Mouse (Mus musculus) erythroblast, embryonic 14.5 days (primary cell): ENCODE measurements around the gene Fcgrt. TPM values are rescaled to one million over a fixed set of nuclear protein-coding genes. Genes with fewer than 3 reads are reported as not detected.

Source experiments
- H3K27me3 ChIP-seq: 2 replicates; pipeline ENCODE4 v1.6.1; 2012; ENCODE audit warnings: inconsistent platforms; ENCODE audit not compliant: control insufficient read depth
- H3K36me3 ChIP-seq: 2 replicates; pipeline ENCODE4 v1.6.1; 2012; ENCODE audit warnings: mild to moderate bottlenecking, inconsistent platforms; ENCODE audit not compliant: control insufficient read depth
- H3K4me1 ChIP-seq: 2 replicates; pipeline ENCODE4 v1.6.1; 2012; ENCODE audit warnings: inconsistent platforms; ENCODE audit not compliant: control insufficient read depth
- H3K4me3 ChIP-seq: replicated peaks from 2 replicates; pipeline ENCODE3; 2012; ENCODE audit warnings: moderate library complexity, mild to moderate bottlenecking, inconsistent platforms
- H3K9me3 ChIP-seq: 2 replicates; pipeline ENCODE4 v1.6.1; 2012; ENCODE audit warnings: low read length, inconsistent platforms, mixed read lengths; ENCODE audit not compliant: control insufficient read depth
- GATA1 ChIP-seq: IDR thresholded peaks from 2 replicates; pipeline ENCODE4 v1.6.1; 2012; ENCODE audit warnings: low read length, inconsistent platforms, mixed read lengths
- TAL1 ChIP-seq: IDR thresholded peaks from 3 replicates; pipeline ENCODE4 v1.6.1; 2012; ENCODE audit warnings: low read length, inconsistent platforms, mixed read lengths
- polyA plus RNA-seq: library from polyadenylated mRNA; stranded (reverse); fragments of >175 nt; gene quantifications from 2 replicates; pipeline ENCODE4 v1.2.3, GENCODE M21; 2012

Gene Fcgrt
- polyA plus RNA-seq, 1 experiment, result 1.0 TPM

GRCm38 (mm10) chr7:45048001-45048890, 55.4 kb downstream of the Fcgrt start:
- H3K4me3 ChIP-seq, result no peak overlapping the region
- peaks cover 66% of the 10 kb centered on the region for H3K36me3 ChIP-seq
- no peaks in the 10 kb centered on the region for H3K27me3 ChIP-seq
- no peaks in the 10 kb centered on the region for H3K9me3 ChIP-seq
- TF ChIP-seq GATA1 (no peak), TAL1 (no peak)
- H3K4me1 ChIP-seq, result peaks cover 23% of the 10 kb centered on the region

- Histone ChIP-seq H3K36me3 (peaks cover 73% of the 10 kb centered on the region), H3K4me1 (peaks cover 18% of the 10 kb centered on the region)
- TF ChIP-seq GATA1 (no peak), TAL1 (no peak)
Measured at GRCm38 (mm10) chr7:45047491-45047890, 56.2 kb downstream of the Fcgrt start.

GRCm38 (mm10) chr7:45046853-45047350, 56.7 kb downstream of the Fcgrt start:
- no peaks in the 10 kb centered on the region for H3K9me3 ChIP-seq
- H3K27me3 ChIP-seq, result no peaks in the 10 kb centered on the region
- H3K36me3 ChIP-seq, result peaks cover 79% of the 10 kb centered on the region
- H3K4me3 ChIP-seq, result no peak overlapping the region
- H3K4me1 ChIP-seq, result peaks cover 13% of the 10 kb centered on the region
- TF ChIP-seq TAL1, result no peak
- no peak for TF ChIP-seq GATA1

More at GRCm38 (mm10) chr7:45047491-45047890, 56.2 kb downstream of the Fcgrt start:
- Histone ChIP-seq H3K9me3 (no peaks in the 10 kb centered on the region), H3K4me3 (no peak overlapping the region), H3K27me3 (no peaks in the 10 kb centered on the region)

- no peaks in the 10 kb centered on the region for H3K9me3 ChIP-seq
- no peak overlapping the region for H3K4me3 ChIP-seq
- peaks cover under 1% of the 10 kb centered on the region for H3K4me1 ChIP-seq
- TF ChIP-seq GATA1, result no peak
- no peak for TF ChIP-seq TAL1
- no peaks in the 10 kb centered on the region for H3K27me3 ChIP-seq
- peaks cover 90% of the 10 kb centered on the region for H3K36me3 ChIP-seq
Measured at GRCm38 (mm10) chr7:45045741-45046140, 57.9 kb downstream of the Fcgrt start.

DNA sequence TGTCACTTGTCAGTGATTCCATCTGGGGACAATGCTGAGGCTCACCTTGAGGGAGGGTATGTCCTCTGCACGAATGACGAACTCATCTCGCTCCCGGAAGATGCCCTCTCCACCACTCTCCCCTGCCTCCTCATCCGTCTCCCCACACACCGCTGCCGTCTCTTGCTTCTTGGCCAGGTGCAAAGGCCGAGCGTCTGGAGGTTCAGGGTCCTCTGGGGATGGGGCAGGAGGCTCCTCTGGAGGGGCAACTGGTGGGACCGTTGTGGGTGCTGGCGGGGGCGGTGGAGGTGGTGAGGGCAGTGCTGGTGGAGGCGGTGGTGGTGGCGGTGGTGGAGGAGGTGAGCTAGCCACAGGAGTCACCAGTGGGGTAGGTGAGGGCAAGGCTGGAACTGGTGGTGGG, 60.3 kb downstream of the Fcgrt start:
- Histone ChIP-seq H3K36me3 (peaks cover 87% of the 10 kb centered on the region), H3K27me3 (no peaks in the 10 kb centered on the region), H3K4me3 (no peak overlapping the region), H3K9me3 (no peaks in the 10 kb centered on the region), H3K4me1 (no peaks in the 10 kb centered on the region)
- TF ChIP-seq GATA1, result no peak
- no peak for TF ChIP-seq TAL1

Other genes starting within 250 kb of the Fcgrt start
- 4.5 and 5.5 TPM in 2 replicates for gene Pnkp, start 246.7 kb downstream of the Fcgrt start, polyA plus RNA-seq
- 7.3 and 8.9 TPM in 2 replicates for gene Ptov1, start 234.1 kb downstream of the Fcgrt start, polyA plus RNA-seq
- gene Med25, start 211.1 kb downstream of the Fcgrt start, polyA plus RNA-seq, result 46.3 and 51.9 TPM in 2 replicates
- 2.6 TPM in 2 replicates for gene Fuz, start 207.8 kb downstream of the Fcgrt start, polyA plus RNA-seq
- 48.1 and 53.1 TPM in 2 replicates for gene Ap2a1, start 174.4 kb downstream of the Fcgrt start, polyA plus RNA-seq
- gene Tsks, start 160.6 kb downstream of the Fcgrt start, polyA plus RNA-seq, result not detected in 2 replicates
- gene Cpt1c, start 129.0 kb downstream of the Fcgrt start, polyA plus RNA-seq, result 0.05 and 0.07 TPM in 2 replicates
- gene Prmt1, start 117.3 kb downstream of the Fcgrt start, polyA plus RNA-seq, result 4.3 and 4.9 TPM in 2 replicates
- 10.4 and 10.6 TPM in 2 replicates for gene Irf3, start 106.2 kb downstream of the Fcgrt start, polyA plus RNA-seq
- gene Bcl2l12, start 105.1 kb downstream of the Fcgrt start, polyA plus RNA-seq, result 6.1 and 6.4 TPM in 2 replicates
- 29.6 and 31.0 TPM in 2 replicates for gene Scaf1, start 87.5 kb downstream of the Fcgrt start, polyA plus RNA-seq
- gene Rras, start 85.9 kb downstream of the Fcgrt start, polyA plus RNA-seq, result 0.45 and 0.53 TPM in 2 replicates
- 1.6 and 2.9 TPM in 2 replicates for gene Prr12, start 51.0 kb downstream of the Fcgrt start, polyA plus RNA-seq
- 12.5 and 14.9 TPM in 2 replicates for gene Nosip, start 41.4 kb downstream of the Fcgrt start, polyA plus RNA-seq
- gene Prrg2, start 41.2 kb downstream of the Fcgrt start, polyA plus RNA-seq, result 3.0 and 3.6 TPM in 2 replicates
- gene Rcn3, start 11.6 kb downstream of the Fcgrt start, polyA plus RNA-seq, result 0.86 and 0.91 TPM in 2 replicates
- 22.2 and 23.5 TPM in 2 replicates for gene Rps11, start 20.6 kb upstream of the Fcgrt start, polyA plus RNA-seq
- gene Rpl13a, start 24.9 kb upstream of the Fcgrt start, polyA plus RNA-seq, result 438 and 543 TPM in 2 replicates
- not detected in 2 replicates for gene Gm45713, start 32.4 kb upstream of the Fcgrt start, polyA plus RNA-seq
- 1.7 TPM in 2 replicates for gene Flt3l, start 32.6 kb upstream of the Fcgrt start, polyA plus RNA-seq
- 6.2 and 7.2 TPM in 2 replicates for gene Pih1d1, start 50.5 kb upstream of the Fcgrt start, polyA plus RNA-seq
- 13.5 and 16.3 TPM in 2 replicates for gene Aldh16a1, start 50.7 kb upstream of the Fcgrt start, polyA plus RNA-seq
- gene Slc17a7, start 60.1 kb upstream of the Fcgrt start, polyA plus RNA-seq, result 0.02 TPM in 1 of 2 replicates, not detected in the other
- not detected in 2 replicates for gene Gfy, start 75.7 kb upstream of the Fcgrt start, polyA plus RNA-seq
- gene Pth2, start 77.1 kb upstream of the Fcgrt start, polyA plus RNA-seq, result not detected in 2 replicates
- 0.05 TPM in 1 of 2 replicates, not detected in the other for gene Ccdc155, start 101.0 kb upstream of the Fcgrt start, polyA plus RNA-seq
- gene Dkkl1, start 108.3 kb upstream of the Fcgrt start, polyA plus RNA-seq, result 0.55 and 0.60 TPM in 2 replicates
- 0.06 and 0.10 TPM in 2 replicates for gene Tead2, start 111.9 kb upstream of the Fcgrt start, polyA plus RNA-seq
- 0.70 and 1.2 TPM in 2 replicates for gene Cd37, start 135.3 kb upstream of the Fcgrt start, polyA plus RNA-seq
- gene Slc6a16, start 137.2 kb upstream of the Fcgrt start, polyA plus RNA-seq, result not detected in 2 replicates
- not detected in 2 replicates for gene Slc6a21, start 173.7 kb upstream of the Fcgrt start, polyA plus RNA-seq
- 0.02 and 0.04 TPM in 2 replicates for gene Trpm4, start 229.9 kb upstream of the Fcgrt start, polyA plus RNA-seq
- not detected in 2 replicates for gene Hrc, start 231.4 kb upstream of the Fcgrt start, polyA plus RNA-seq